Mouse (Mus musculus): ENCODE data around the gene Dcaf4. TPM values are rescaled to one million over a fixed set of nuclear protein-coding genes. Genes with fewer than 3 reads are reported as not detected.

The Dcaf4 gene
- 34.7 and 37.2 TPM in 2 replicates for polyA plus RNA-seq (2015; fragmentation: Nextera tagmentation; extraction: Ambion mirVana)

DNA sequence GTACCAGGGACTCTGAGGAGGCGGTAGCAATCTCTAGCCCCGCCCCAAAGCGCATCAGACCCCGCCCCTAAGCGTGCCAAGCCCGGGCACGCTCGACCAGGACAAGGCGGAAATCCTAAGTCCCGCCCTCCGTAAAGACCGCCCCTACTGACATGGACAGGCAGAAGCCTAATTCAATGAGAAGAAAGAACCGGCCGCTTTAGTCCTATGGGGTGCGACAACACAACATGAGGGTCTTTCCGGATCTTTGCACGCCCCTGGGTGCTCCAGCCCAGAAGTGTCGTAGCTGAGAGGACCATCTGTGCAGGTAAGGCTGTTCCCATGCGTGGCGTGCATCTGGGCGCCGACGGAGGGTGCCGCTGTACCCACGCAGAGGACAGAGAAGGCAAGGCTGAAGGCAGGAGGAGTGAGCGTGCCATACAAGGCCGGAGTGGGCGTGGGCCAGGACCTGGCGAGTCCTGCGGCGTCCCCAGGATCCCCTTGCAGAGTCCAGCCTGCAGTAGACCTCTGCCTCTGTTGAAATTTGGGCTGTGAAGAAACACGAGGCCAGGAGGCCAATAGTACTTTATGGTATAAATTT lies at the start of gene Dcaf4:
Gene Dcaf4, plus strand, starts transcription at position 156 of the 580 bp plus-strand sequence.
- Histone ChIP-seq H3K27me3 (no peaks in the 10 kb centered on the region), H3K36me3 (ENCODE audit: poor library complexity, severe bottlenecking) (no peaks in the 10 kb centered on the region), H3K9ac (peak within 1 kb of the TSS; percentile 68), H3K4me2 (peak within 1 kb of the TSS; percentile 64), H3K27ac (peak within 1 kb of the TSS; percentile 15; the same call in 1 of the 2 replicates), H3K9me3 (replicated peaks) (no peaks in the 10 kb centered on the region), H3K4me1 (peaks cover 14% of the 10 kb centered on the region), H3K4me3 (peak within 1 kb of the TSS; percentile 57)
- ATAC-seq = peak; percentile 99
- WGBS = under 1% methylated on average over 32 of the region's 32 CpGs

DNA sequence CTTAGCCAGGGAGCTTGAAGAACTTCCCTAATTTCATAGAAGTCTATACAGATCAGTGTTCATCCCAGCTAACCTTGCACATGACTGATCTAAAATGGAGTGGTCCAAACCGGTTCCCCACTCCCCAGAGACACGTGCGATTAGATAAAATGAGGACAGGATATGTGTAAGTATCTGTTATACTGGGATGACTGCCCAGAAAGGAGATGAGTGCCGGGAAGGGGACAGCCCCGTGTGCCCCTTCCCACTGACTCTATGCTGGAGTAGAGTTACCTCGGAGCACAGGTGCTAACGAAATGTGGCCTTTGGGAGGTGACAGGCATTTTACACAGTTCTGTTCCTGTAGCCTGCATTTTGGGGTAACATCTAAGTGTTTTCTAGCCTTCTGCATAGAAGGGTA lies 48.5 kb upstream of the Dcaf4 start:
- no peak overlapping the region for H3K9ac ChIP-seq
- H3K27me3 ChIP-seq = no peaks in the 10 kb centered on the region
- no peak overlapping the region for H3K4me3 ChIP-seq
- no peak overlapping the region for H3K27ac ChIP-seq
- 91% methylated on average over 7 of the region's 7 CpGs for WGBS
- H3K36me3 ChIP-seq (ENCODE audit: poor library complexity, severe bottlenecking) = no peaks in the 10 kb centered on the region
- peaks cover 17% of the 10 kb centered on the region for H3K4me1 ChIP-seq
- no peak overlapping the region for H3K4me2 ChIP-seq
- ATAC-seq = no peak
- no peaks in the 10 kb centered on the region for H3K9me3 ChIP-seq (replicated peaks)

DNA sequence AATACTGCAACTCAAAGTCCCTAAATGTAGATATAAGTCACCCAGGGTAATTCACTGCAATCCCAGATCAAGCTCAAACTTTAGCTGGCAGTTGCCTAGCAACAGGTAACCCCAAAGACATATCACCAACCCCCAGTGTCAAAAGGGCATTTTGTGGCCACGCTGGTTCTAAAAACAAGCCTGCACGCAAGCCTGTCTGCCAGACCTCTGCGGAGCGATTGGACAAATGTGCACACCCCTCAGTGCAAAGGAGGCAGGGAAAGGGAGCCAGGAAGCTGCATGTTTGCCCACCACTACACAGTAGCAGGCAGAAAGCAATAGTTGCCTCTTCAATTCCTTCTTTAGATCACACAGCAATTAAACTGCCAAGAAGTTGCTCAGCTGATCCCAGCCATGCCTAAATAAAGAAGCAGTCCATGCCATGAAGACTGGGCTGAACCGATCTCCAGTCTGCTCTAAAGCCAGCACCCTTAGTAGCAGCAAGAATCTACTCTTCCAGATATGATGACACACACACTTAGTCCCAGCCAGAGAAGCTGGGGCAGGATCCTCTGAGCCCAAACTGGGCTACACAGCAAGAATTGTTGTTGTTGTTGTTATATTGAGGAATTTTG lies 46.2 kb upstream of the Dcaf4 start:
- 64% methylated on average over 5 of the region's 5 CpGs for WGBS

DNA sequence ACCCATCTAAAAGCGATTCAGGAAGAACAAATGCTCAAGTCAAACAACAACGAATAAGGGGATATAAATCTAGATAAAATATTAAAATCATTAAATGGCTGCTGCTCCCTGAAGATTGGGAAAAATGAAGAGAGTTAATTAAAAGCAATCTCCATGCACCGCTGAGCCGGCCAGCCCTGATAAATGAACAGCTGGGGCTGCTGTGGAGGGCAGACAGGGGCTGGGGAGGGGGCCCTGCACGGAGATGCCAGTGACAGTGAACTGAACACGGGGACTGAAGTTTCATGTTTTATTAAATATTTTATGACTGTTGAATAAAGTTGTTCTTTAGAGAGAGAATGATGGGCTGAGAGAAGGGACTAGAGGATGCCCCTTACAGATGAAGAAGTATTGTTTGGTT lies 44.8 kb upstream of the Dcaf4 start:
- Histone ChIP-seq H3K9me3 (replicated peaks) (no peaks in the 10 kb centered on the region), H3K27me3 (no peaks in the 10 kb centered on the region), H3K9ac (no peak overlapping the region), H3K4me1 (peaks cover 17% of the 10 kb centered on the region), H3K36me3 (ENCODE audit: poor library complexity, severe bottlenecking) (no peaks in the 10 kb centered on the region), H3K4me3 (no peak overlapping the region), H3K4me2 (no peak overlapping the region), H3K27ac (no peak overlapping the region)
- 33% methylated on average over 6 of the region's 6 CpGs for WGBS
- ATAC-seq = no peak

More for the DNA sequence above, 46.2 kb upstream of the Dcaf4 start:
- Histone ChIP-seq H3K4me2 (no peak overlapping the region), H3K36me3 (ENCODE audit: poor library complexity, severe bottlenecking) (no peaks in the 10 kb centered on the region), H3K9me3 (replicated peaks) (no peaks in the 10 kb centered on the region), H3K4me3 (no peak overlapping the region), H3K4me1 (peaks cover 17% of the 10 kb centered on the region), H3K9ac (no peak overlapping the region), H3K27ac (no peak overlapping the region), H3K27me3 (no peaks in the 10 kb centered on the region)
- ATAC-seq = no peak

DNA sequence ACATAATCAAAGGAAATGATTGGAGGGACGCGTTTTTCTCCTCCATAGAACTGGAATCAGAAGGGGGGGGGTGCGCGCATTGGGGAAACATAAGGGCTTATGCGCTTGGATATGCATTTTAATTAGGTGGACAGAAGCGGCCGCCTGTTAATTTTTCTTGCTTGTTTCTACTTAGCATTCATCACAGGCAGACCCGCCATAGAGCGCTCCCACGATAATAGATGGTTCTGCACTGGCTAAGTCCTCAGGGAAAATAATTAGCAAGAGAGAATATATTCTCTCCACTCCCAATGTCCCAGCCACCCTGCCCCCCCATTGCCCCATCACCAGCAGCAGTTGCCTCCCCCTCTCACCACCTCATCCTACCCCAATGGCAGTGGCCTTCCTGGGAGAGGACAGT lies 44.0 kb upstream of the Dcaf4 start:
- peak overlapping the region; percentile 14; the same call in 1 of the 2 replicates for H3K4me2 ChIP-seq

DNA sequence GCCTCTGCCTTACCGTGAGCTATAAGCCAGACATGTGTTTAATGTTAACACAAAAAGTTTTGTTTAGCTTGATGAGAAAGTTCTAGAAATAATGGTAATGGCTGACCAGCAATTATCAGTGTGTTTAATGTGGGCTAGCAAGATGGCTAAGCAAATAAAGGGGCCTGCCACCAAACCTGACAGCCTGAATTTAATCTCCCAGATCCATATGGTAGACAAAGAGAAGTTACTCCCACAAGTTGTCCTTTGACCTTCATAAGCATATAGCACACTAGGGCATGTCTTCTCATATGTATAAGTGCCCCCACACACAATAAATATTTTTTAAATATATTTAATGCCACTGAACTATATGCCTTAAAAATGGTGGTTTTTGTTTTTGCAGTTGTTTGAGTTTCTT lies 41.1 kb upstream of the Dcaf4 start:
- WGBS = 75% methylated on average over 1 of the region's 1 CpGs
- Histone ChIP-seq H3K27ac (no peak overlapping the region), H3K9me3 (replicated peaks) (no peaks in the 10 kb centered on the region), H3K4me2 (no peak overlapping the region), H3K4me3 (no peak overlapping the region), H3K9ac (no peak overlapping the region), H3K27me3 (peaks cover 9% of the 10 kb centered on the region), H3K4me1 (peaks cover 17% of the 10 kb centered on the region), H3K36me3 (ENCODE audit: poor library complexity, severe bottlenecking) (no peaks in the 10 kb centered on the region)
- ATAC-seq = no peak

More for the DNA sequence above, 44.0 kb upstream of the Dcaf4 start:
- H3K4me1 ChIP-seq = peaks cover 17% of the 10 kb centered on the region
- H3K27me3 ChIP-seq = no peaks in the 10 kb centered on the region
- peak; percentile 69; the same call in 1 of the 2 replicates for ATAC-seq
- no peak overlapping the region for H3K4me3 ChIP-seq
- H3K9ac ChIP-seq = no peak overlapping the region
- WGBS = 16% methylated on average over 10 of the region's 10 CpGs
- H3K27ac ChIP-seq = no peak overlapping the region
- no peaks in the 10 kb centered on the region for H3K9me3 ChIP-seq (replicated peaks)
- no peaks in the 10 kb centered on the region for H3K36me3 ChIP-seq (ENCODE audit: poor library complexity, severe bottlenecking)

DNA sequence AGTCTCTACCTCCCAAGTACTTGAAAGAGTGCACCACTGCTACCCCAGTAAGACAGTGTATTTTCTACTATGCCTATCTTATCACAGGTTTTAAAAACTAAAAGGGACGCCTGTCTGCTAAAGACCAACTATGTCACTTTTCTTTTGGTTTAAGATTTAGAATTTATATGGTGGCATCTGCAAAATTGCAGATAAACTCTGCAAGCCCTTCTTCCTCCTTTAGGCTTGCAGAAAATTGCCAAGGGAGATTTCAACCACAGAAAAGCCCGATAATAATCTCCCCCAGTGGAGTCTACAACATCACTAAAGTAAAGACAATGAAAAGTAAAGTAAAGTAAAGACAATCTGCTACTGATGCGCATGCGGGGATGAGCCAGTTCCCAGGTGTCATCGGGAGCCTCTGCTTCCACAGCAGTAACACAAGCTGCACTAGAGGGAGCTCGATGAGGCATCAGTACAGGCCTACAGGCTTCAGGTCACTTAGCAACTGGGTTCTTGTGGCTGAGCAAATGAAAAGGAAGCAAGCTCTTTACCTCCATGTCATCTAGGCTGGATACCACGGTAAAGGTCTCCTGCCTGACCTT lies 40.4 kb upstream of the Dcaf4 start:
- no peak overlapping the region for H3K9ac ChIP-seq
- 77% methylated on average over 7 of the region's 7 CpGs for WGBS

DNA sequence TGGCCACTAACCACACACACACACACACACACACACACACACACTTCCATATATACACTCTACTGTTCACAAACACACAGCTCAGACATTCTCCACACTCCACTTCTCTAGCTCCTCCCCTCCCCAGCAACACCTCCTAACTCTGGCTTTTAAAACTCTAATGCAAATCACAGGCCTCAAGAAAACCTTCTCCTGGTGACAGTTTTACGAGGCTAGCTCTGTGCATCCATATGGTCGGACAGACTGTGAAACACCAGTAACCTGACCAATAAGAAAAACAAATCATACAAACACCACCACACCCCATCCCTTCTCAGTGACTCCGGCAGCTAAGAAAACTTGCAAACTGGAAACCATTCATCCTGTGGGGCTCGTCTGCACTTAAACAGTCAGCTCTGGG lies 38.8 kb upstream of the Dcaf4 start:
- peaks cover 21% of the 10 kb centered on the region for H3K4me1 ChIP-seq
- H3K4me2 ChIP-seq = no peak overlapping the region
- no peak overlapping the region for H3K27ac ChIP-seq
- H3K27me3 ChIP-seq = peaks cover 18% of the 10 kb centered on the region
- no peak overlapping the region for H3K9ac ChIP-seq
- no peaks in the 10 kb centered on the region for H3K9me3 ChIP-seq (replicated peaks)
- H3K4me3 ChIP-seq = no peak overlapping the region
- WGBS = 78% methylated on average over 4 of the region's 4 CpGs
- H3K36me3 ChIP-seq (ENCODE audit: poor library complexity, severe bottlenecking) = no peaks in the 10 kb centered on the region
- ATAC-seq = no peak

More for the DNA sequence above, 40.4 kb upstream of the Dcaf4 start:
- H3K27me3 ChIP-seq = peaks cover 16% of the 10 kb centered on the region
- no peak overlapping the region for H3K4me2 ChIP-seq
- ATAC-seq = no peak
- H3K36me3 ChIP-seq (ENCODE audit: poor library complexity, severe bottlenecking) = no peaks in the 10 kb centered on the region
- peaks cover 24% of the 10 kb centered on the region for H3K4me1 ChIP-seq
- H3K27ac ChIP-seq = no peak overlapping the region
- no peak overlapping the region for H3K4me3 ChIP-seq
- no peaks in the 10 kb centered on the region for H3K9me3 ChIP-seq (replicated peaks)

DNA sequence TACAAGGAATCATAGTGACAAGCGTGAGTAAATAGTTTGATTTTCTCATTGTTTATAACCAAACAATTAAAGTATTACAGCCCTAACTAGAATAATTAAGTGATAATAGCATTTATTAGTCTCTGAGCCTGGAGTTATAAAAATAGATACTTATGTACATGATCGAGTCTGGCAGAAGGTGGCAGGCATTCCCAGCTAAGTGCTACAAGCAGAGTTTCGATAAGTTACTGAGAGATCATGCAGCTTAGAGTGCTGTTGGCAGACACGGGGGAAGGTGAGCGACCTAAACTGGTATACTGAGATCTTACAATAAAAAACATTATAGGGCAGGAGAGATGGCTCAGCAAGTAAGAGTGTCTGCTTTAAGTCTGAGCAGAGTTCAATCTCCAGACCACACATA lies 36.6 kb upstream of the Dcaf4 start:
- WGBS = 75% methylated on average over 5 of the region's 5 CpGs
- H3K4me1 ChIP-seq = peaks cover 27% of the 10 kb centered on the region
- H3K4me3 ChIP-seq = no peak overlapping the region
- no peak for ATAC-seq
- H3K9ac ChIP-seq = no peak overlapping the region
- no peak overlapping the region for H3K27ac ChIP-seq
- no peak overlapping the region for H3K4me2 ChIP-seq
- peaks cover 26% of the 10 kb centered on the region for H3K27me3 ChIP-seq
- H3K36me3 ChIP-seq (ENCODE audit: poor library complexity, severe bottlenecking) = no peaks in the 10 kb centered on the region
- no peaks in the 10 kb centered on the region for H3K9me3 ChIP-seq (replicated peaks)

DNA sequence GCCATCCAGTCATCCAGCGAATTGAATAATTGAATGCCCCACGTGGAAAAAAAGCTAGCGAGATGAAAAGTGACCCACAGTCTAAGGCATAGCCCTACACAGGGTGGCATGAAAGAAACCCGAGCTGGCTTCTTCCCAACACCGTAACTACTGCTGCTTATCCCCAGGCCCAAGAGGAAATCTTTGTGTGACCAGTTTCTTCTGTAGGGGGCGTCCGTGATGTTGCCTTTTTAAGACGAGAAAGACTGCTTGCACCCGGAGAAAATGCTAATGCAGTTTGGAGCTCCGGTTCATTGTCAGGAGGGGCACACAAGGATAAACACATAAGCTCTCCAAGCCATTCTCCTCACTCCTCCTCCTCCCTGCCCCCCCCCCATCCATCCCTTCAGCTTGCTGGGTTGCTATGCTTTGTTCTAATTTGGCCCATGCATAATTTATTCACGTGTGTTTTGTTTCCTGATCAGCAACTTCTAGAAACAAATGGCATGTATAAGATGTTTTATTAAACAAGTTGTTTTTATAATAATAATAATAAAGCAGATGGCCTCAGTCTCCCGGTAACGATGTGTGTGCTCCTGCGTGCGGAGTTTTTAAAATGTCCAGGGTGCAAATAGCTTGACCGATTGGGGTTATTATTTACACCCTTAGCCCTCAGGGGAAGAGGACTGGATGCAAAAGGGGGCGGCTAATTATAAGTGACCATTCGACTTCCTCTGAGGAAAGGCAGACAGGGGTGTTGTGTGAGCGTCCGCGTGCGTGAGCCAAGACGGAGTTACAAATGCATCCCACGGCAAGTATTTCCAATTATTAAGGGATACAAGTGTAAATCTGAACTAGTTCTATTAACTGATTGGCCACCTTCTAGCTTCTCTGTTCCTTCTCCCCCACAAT lies 35.2 kb upstream of the Dcaf4 start:
- Histone ChIP-seq H3K27ac (no peak overlapping the region), H3K4me2 (peak overlapping the region; percentile 95), H3K4me1 (peaks cover 31% of the 10 kb centered on the region), H3K9me3 (replicated peaks) (no peaks in the 10 kb centered on the region), H3K36me3 (ENCODE audit: poor library complexity, severe bottlenecking) (no peaks in the 10 kb centered on the region), H3K4me3 (peak overlapping the region; percentile 72), H3K9ac (peak overlapping the region; percentile 75), H3K27me3 (peaks cover 35% of the 10 kb centered on the region)
- peak; percentile 26; the same call in 1 of the 2 replicates for ATAC-seq
- under 1% methylated on average over 24 of the region's 24 CpGs for WGBS

DNA sequence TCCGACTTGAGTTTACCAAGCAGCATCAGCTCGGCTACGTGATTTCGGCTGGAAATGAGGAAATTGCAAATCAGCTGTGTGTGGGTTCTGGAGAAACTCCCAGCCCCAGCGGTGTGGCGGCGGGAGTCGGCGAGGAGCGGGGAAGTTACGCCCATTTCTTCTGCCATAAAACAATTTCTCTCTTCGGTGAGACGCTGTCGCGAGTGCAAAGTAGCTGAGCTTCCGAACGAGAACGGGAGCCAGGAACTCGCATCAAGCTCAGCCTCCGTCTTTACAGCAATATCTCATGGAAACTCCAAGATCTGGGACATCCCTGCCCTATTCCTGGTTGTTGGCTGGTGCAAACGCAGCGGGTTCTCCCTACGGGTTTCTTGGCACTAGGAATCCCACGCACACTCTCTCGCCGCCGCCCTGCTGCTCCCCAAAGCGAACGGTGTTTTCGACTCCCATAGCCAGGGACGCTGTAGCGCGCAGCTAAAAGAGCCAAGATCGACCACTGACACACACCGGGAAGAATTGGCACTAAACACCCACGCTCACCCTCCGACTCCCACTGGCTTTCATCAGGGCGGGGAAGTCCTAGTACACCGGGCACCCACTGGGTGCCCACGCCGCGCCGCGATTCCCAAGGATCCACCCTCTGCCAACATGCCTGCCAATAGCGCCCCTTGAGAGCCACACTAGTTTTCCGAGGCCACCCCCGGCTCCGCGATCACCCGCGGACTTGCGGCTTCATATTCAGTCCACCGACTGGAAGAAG lies 34.2 kb upstream of the Dcaf4 start:
- H3K4me3 ChIP-seq = peak overlapping the region; percentile 72
- H3K9ac ChIP-seq = peak overlapping the region; percentile 75
- peaks cover 31% of the 10 kb centered on the region for H3K4me1 ChIP-seq
- ATAC-seq = no peak
- WGBS = under 1% methylated on average over 53 of the region's 53 CpGs
- H3K9me3 ChIP-seq (replicated peaks) = no peaks in the 10 kb centered on the region
- peak overlapping the region; percentile 95 for H3K4me2 ChIP-seq
- H3K27me3 ChIP-seq = peaks cover 35% of the 10 kb centered on the region
- no peaks in the 10 kb centered on the region for H3K36me3 ChIP-seq (ENCODE audit: poor library complexity, severe bottlenecking)
- H3K27ac ChIP-seq = peak overlapping the region; percentile 82; the same call in 1 of the 2 replicates
